Mouse (Mus musculus): ENCODE measurements around the gene Tex2. TPM values are rescaled to one million over a fixed set of nuclear protein-coding genes. Genes with fewer than 3 reads are reported as not detected.
"Not testable (repeated sequence)": the region's sequence is repeated elsewhere in the genome, so short reads cannot be mapped to it uniquely, and the experiment has no call there.

Gene Tex2
- polyA plus RNA-seq, 1 experiment from 2014 or later = 12.0 TPM

- H3K4me3 ChIP-seq (ENCODE audit: low read depth, low read length) = peak overlapping the region; percentile 99
- DNase-seq (ENCODE audit: low spot score) (peak; percentile 100), ATAC-seq (ENCODE audit: low read depth) (peak; percentile 98)
- H3K27me3 ChIP-seq (replicated peaks; ENCODE audit: control insufficient read depth, insufficient read depth, low read length) = no peaks in the 10 kb centered on the region
- peak overlapping the region; percentile 100 for H3K9ac ChIP-seq (ENCODE audit: low read depth, low read length)
- H3K4me1 ChIP-seq (ENCODE audit: control insufficient read depth, insufficient read depth, low read length) = peaks cover 4% of the 10 kb centered on the region; the same call in 1 of the 2 replicates
- no peaks in the 10 kb centered on the region for H3K36me3 ChIP-seq (ENCODE audit: control insufficient read depth, insufficient read depth, low read length)
- peak overlapping the region; percentile 100 for H3K27ac ChIP-seq (replicated peaks; ENCODE audit: low read depth, low read length)
- no peaks in the 10 kb centered on the region for H3K9me3 ChIP-seq (ENCODE audit: control insufficient read depth, low read length)
- H3K4me2 ChIP-seq (ENCODE audit: low read depth, low read length) = peak overlapping the region; percentile 87
- under 1% methylated on average over 48 of the region's 55 CpGs for WGBS
Measured at GRCm38 (mm10) chr11:106500393-106501307, 112.6 kb downstream of the Tex2 start.

GRCm38 (mm10) chr11:106498739-106499379 lies 114.4 kb downstream of the Tex2 start:
- Histone ChIP-seq H3K4me2 (ENCODE audit: low read depth, low read length) (no peak overlapping the region), H3K9ac (ENCODE audit: low read depth, low read length) (no peak overlapping the region), H3K4me3 (ENCODE audit: low read depth, low read length) (no peak overlapping the region), H3K4me1 (ENCODE audit: control insufficient read depth, insufficient read depth, low read length) (peaks cover 4% of the 10 kb centered on the region; the same call in 1 of the 2 replicates), H3K36me3 (ENCODE audit: control insufficient read depth, insufficient read depth, low read length) (no peaks in the 10 kb centered on the region), H3K9me3 (ENCODE audit: control insufficient read depth, low read length) (no peaks in the 10 kb centered on the region), H3K27me3 (replicated peaks; ENCODE audit: control insufficient read depth, insufficient read depth, low read length) (no peaks in the 10 kb centered on the region), H3K27ac (replicated peaks; ENCODE audit: low read depth, low read length) (no peak overlapping the region)
- 29% methylated on average over 4 of the region's 4 CpGs for WGBS
- DNase-seq (ENCODE audit: low spot score) (no peak), ATAC-seq (ENCODE audit: low read depth) (no peak)

- DNase-seq (ENCODE audit: low spot score) (no peak), ATAC-seq (ENCODE audit: low read depth) (no peak)
- Histone ChIP-seq H3K9ac (ENCODE audit: low read depth, low read length) (no peak overlapping the region), H3K9me3 (ENCODE audit: control insufficient read depth, low read length) (no peaks in the 10 kb centered on the region), H3K4me2 (ENCODE audit: low read depth, low read length) (no peak overlapping the region), H3K27me3 (replicated peaks; ENCODE audit: control insufficient read depth, insufficient read depth, low read length) (no peaks in the 10 kb centered on the region), H3K4me3 (ENCODE audit: low read depth, low read length) (no peak overlapping the region), H3K36me3 (ENCODE audit: control insufficient read depth, insufficient read depth, low read length) (no peaks in the 10 kb centered on the region), H3K27ac (replicated peaks; ENCODE audit: low read depth, low read length) (no peak overlapping the region), H3K4me1 (ENCODE audit: control insufficient read depth, insufficient read depth, low read length) (peaks cover 4% of the 10 kb centered on the region; the same call in 1 of the 2 replicates)
- 84% methylated on average over 2 of the region's 2 CpGs for WGBS
Measured at GRCm38 (mm10) chr11:106497926-106498325, 115.3 kb downstream of the Tex2 start.

GRCm38 (mm10) chr11:106497009-106497408 lies 116.2 kb downstream of the Tex2 start:
- H3K4me1 ChIP-seq (ENCODE audit: control insufficient read depth, insufficient read depth, low read length) = not testable (repeated sequence)

GRCm38 (mm10) chr11:106492984-106493669 lies 120.1 kb downstream of the Tex2 start:
- Histone ChIP-seq H3K4me3 (ENCODE audit: low read depth, low read length) (no peak overlapping the region), H3K9me3 (ENCODE audit: control insufficient read depth, low read length) (no peaks in the 10 kb centered on the region), H3K27me3 (replicated peaks; ENCODE audit: control insufficient read depth, insufficient read depth, low read length) (no peaks in the 10 kb centered on the region), H3K9ac (ENCODE audit: low read depth, low read length) (no peak overlapping the region), H3K36me3 (ENCODE audit: control insufficient read depth, insufficient read depth, low read length) (no peaks in the 10 kb centered on the region), H3K4me1 (ENCODE audit: control insufficient read depth, insufficient read depth, low read length) (no peaks in the 10 kb centered on the region), H3K27ac (replicated peaks; ENCODE audit: low read depth, low read length) (no peak overlapping the region), H3K4me2 (ENCODE audit: low read depth, low read length) (no peak overlapping the region)
- ATAC-seq (ENCODE audit: low read depth) = no peak
- 74% methylated on average over 7 of the region's 7 CpGs for WGBS
- DNase-seq (ENCODE audit: low spot score) = no peak

More at GRCm38 (mm10) chr11:106497009-106497408, 116.2 kb downstream of the Tex2 start:
- H3K9ac ChIP-seq (ENCODE audit: low read depth, low read length); DNase-seq (ENCODE audit: low spot score); H3K4me3 ChIP-seq (ENCODE audit: low read depth, low read length); H3K4me2 ChIP-seq (ENCODE audit: low read depth, low read length); H3K9me3 ChIP-seq (ENCODE audit: control insufficient read depth, low read length); H3K36me3 ChIP-seq (ENCODE audit: control insufficient read depth, insufficient read depth, low read length); ATAC-seq (ENCODE audit: low read depth); H3K27me3 ChIP-seq (replicated peaks; ENCODE audit: control insufficient read depth, insufficient read depth, low read length); H3K27ac ChIP-seq (replicated peaks; ENCODE audit: low read depth, low read length): not testable (repeated sequence)
- WGBS = 94% methylated on average over 2 of the region's 2 CpGs

- Histone ChIP-seq H3K27me3 (replicated peaks; ENCODE audit: control insufficient read depth, insufficient read depth, low read length) (no peaks in the 10 kb centered on the region), H3K4me1 (ENCODE audit: control insufficient read depth, insufficient read depth, low read length) (peaks cover 3% of the 10 kb centered on the region; the same call in 1 of the 2 replicates), H3K9ac (ENCODE audit: low read depth, low read length) (no peak overlapping the region), H3K9me3 (ENCODE audit: control insufficient read depth, low read length) (no peaks in the 10 kb centered on the region), H3K4me3 (ENCODE audit: low read depth, low read length) (no peak overlapping the region), H3K27ac (replicated peaks; ENCODE audit: low read depth, low read length) (no peak overlapping the region), H3K36me3 (ENCODE audit: control insufficient read depth, insufficient read depth, low read length) (no peaks in the 10 kb centered on the region), H3K4me2 (ENCODE audit: low read depth, low read length) (no peak overlapping the region)
- WGBS = 1% methylated on average over 3 of the region's 3 CpGs
- peak; percentile 94 for DNase-seq (ENCODE audit: low spot score)
- no peak for ATAC-seq (ENCODE audit: low read depth)
Measured at GRCm38 (mm10) chr11:106491393-106491792, 121.8 kb downstream of the Tex2 start.

- DNase-seq (ENCODE audit: low spot score); H3K4me1 ChIP-seq (ENCODE audit: control insufficient read depth, insufficient read depth, low read length); H3K27me3 ChIP-seq (replicated peaks; ENCODE audit: control insufficient read depth, insufficient read depth, low read length); H3K9me3 ChIP-seq (ENCODE audit: control insufficient read depth, low read length); H3K36me3 ChIP-seq (ENCODE audit: control insufficient read depth, insufficient read depth, low read length); H3K4me3 ChIP-seq (ENCODE audit: low read depth, low read length); H3K4me2 ChIP-seq (ENCODE audit: low read depth, low read length); ATAC-seq (ENCODE audit: low read depth); H3K27ac ChIP-seq (replicated peaks; ENCODE audit: low read depth, low read length); H3K9ac ChIP-seq (ENCODE audit: low read depth, low read length): not testable (repeated sequence)
- WGBS = 88% methylated on average over 6 of the region's 6 CpGs
Measured at GRCm38 (mm10) chr11:106490600-106490999, 122.6 kb downstream of the Tex2 start.

GRCm38 (mm10) chr11:106490057-106490456 lies 123.2 kb downstream of the Tex2 start:
- H3K27ac ChIP-seq (replicated peaks; ENCODE audit: low read depth, low read length) = no peak overlapping the region
- no peak overlapping the region; the same call in 1 of the 2 replicates for H3K9ac ChIP-seq (ENCODE audit: low read depth, low read length)
- H3K27me3 ChIP-seq (replicated peaks; ENCODE audit: control insufficient read depth, insufficient read depth, low read length) = no peaks in the 10 kb centered on the region
- H3K4me3 ChIP-seq (ENCODE audit: low read depth, low read length) = no peak overlapping the region
- no peaks in the 10 kb centered on the region for H3K36me3 ChIP-seq (ENCODE audit: control insufficient read depth, insufficient read depth, low read length)
- no peak for ATAC-seq (ENCODE audit: low read depth)
- H3K4me1 ChIP-seq (ENCODE audit: control insufficient read depth, insufficient read depth, low read length) = peaks cover 7% of the 10 kb centered on the region; the same call in 1 of the 2 replicates
- 55% methylated on average over 10 of the region's 10 CpGs for WGBS
- H3K9me3 ChIP-seq (ENCODE audit: control insufficient read depth, low read length) = no peaks in the 10 kb centered on the region
- H3K4me2 ChIP-seq (ENCODE audit: low read depth, low read length) = no peak overlapping the region
- DNase-seq (ENCODE audit: low spot score) = no peak

All from embryonic facial prominence, embryonic 14.5 days (tissue).